Mouse (Mus musculus) MEL (cell line): ENCODE results near the gene Tmem126a. TPM values are rescaled to one million over a fixed set of nuclear protein-coding genes. Genes with fewer than 3 reads are reported as not detected.

Experiments used
- DNase-seq: peaks from one replicate; pipeline ENCODE4 v3.0.0; 2011; ENCODE audit warnings: low read depth, low spot score
- H3K27ac ChIP-seq: 2 replicates; pipeline ENCODE4 v1.5.1; 2012; ENCODE audit warnings: low read depth, mild to moderate bottlenecking, control low read depth, low read length, moderate library complexity; ENCODE audit not compliant: control insufficient read depth
- H3K27me3 ChIP-seq, 2 experiments: fragments of 150-350 bp in 1 of 2; sonication (generic) in 1 of 2; 2 replicates each; pipeline ENCODE4 v1.6.1; 2012; ENCODE audit warnings: low read length in 2 of 2, mild to moderate bottlenecking in 2 of 2, improper control_type of control experiment in 1 of 2, moderate library complexity in 1 of 2; ENCODE audit not compliant: insufficient read depth in 2 of 2, control insufficient read depth in 1 of 2
- H3K36me3 ChIP-seq, 2 experiments: 2 replicates each; pipeline ENCODE4 v1.6.1; 2012 to 2014; ENCODE audit warnings: low read length in 2 of 2, improper control_type of control experiment in 1 of 2, inconsistent platforms in 1 of 2, mild to moderate bottlenecking in 1 of 2; ENCODE audit not compliant: insufficient read depth in 2 of 2, control insufficient read depth in 1 of 2
- H3K4me1 ChIP-seq, 2 experiments: fragments of 150-350 bp in 1 of 2; sonication (generic) in 1 of 2; 2 replicates each; pipeline ENCODE4 v1.6.1; 2012; ENCODE audit warnings: low read length in 2 of 2, improper control_type of control experiment in 1 of 2, mild to moderate bottlenecking in 1 of 2; ENCODE audit not compliant: insufficient read depth in 2 of 2, control insufficient read depth in 1 of 2
- H3K4me3 ChIP-seq, 2 experiments: fragments of 150-350 bp in 1 of 2; sonication (generic) in 1 of 2; 2 replicates each; pipeline ENCODE4 v1.5.1; 2012; ENCODE audit warnings: low read depth in 2 of 2, low read length in 2 of 2, mild to moderate bottlenecking in 2 of 2, moderate library complexity in 2 of 2, control low read depth in 1 of 2, improper control_type of control experiment in 1 of 2; ENCODE audit not compliant: control insufficient read depth in 1 of 2, insufficient read depth in 1 of 2
- H3K79me2 ChIP-seq: 2 replicates; pipeline ENCODE4 v1.6.1; 2012; ENCODE audit warnings: mild to moderate bottlenecking, low read length, moderate library complexity; ENCODE audit not compliant: control insufficient read depth, poor library complexity, insufficient read depth
- H3K9ac ChIP-seq: 2 replicates; pipeline ENCODE4 v1.6.1; 2012; ENCODE audit warnings: low read depth, mild to moderate bottlenecking, control low read depth, low read length, moderate library complexity; ENCODE audit not compliant: control insufficient read depth, poor library complexity, severe bottlenecking
- H3K9me3 ChIP-seq: fragments of 150-350 bp; sonication (generic); replicated peaks from 2 replicates; pipeline ENCODE4 v1.6.1; 2012; ENCODE audit warnings: mild to moderate bottlenecking, low read length, improper control_type of control experiment, moderate library complexity; ENCODE audit not compliant: insufficient read depth
- CTCF ChIP-seq, 3 experiments: IDR thresholded peaks in 2 of 3; conservative IDR thresholded peaks in 1 of 3; 2 replicates each; pipeline ENCODE4 v1.5.1; 2011 to 2012; ENCODE audit warnings: low read length in 3 of 3, low read depth in 2 of 3, mild to moderate bottlenecking in 2 of 3, improper control_type of control experiment in 1 of 3, inconsistent platforms in 1 of 3, mixed read lengths in 1 of 3, moderate library complexity in 1 of 3; ENCODE audit not compliant: control insufficient read depth in 1 of 3, insufficient read depth in 1 of 3, poor library complexity in 1 of 3, severe bottlenecking in 1 of 3
- NELFE ChIP-seq: IDR thresholded peaks from 2 replicates; pipeline ENCODE4 v1.6.1; 2011; ENCODE audit warnings: low read depth, low read length, improper control_type of control experiment
- NRF1 ChIP-seq: IDR thresholded peaks from 2 replicates; pipeline ENCODE4 v1.6.1; 2014; ENCODE audit warnings: low read depth, mild to moderate bottlenecking, inconsistent platforms, low read length, improper control_type of control experiment, moderate library complexity; ENCODE audit not compliant: poor library complexity, insufficient read depth, severe bottlenecking
- RAD21 ChIP-seq: IDR thresholded peaks from 2 replicates; pipeline ENCODE4 v1.6.1; 2011; ENCODE audit warnings: mild to moderate bottlenecking, low read depth, low read length, improper control_type of control experiment
- SMC3 ChIP-seq: IDR thresholded peaks from 2 replicates; pipeline ENCODE4 v1.6.1; 2011; ENCODE audit warnings: low read depth, low read length, improper control_type of control experiment
- TAL1 ChIP-seq: IDR thresholded peaks from 2 replicates; pipeline ENCODE4 v1.6.1; 2012; ENCODE audit warnings: mild to moderate bottlenecking, inconsistent platforms, low read length, moderate library complexity, mixed read lengths
- ZC3H11A ChIP-seq: IDR thresholded peaks from 2 replicates; pipeline ENCODE4 v1.6.1; 2012; ENCODE audit warnings: low read depth, mild to moderate bottlenecking, inconsistent platforms, low read length, improper control_type of control experiment
- ZKSCAN1 ChIP-seq: IDR thresholded peaks from 2 replicates; pipeline ENCODE4 v1.6.1; 2012; ENCODE audit warnings: low read depth, mild to moderate bottlenecking, inconsistent platforms, low read length, improper control_type of control experiment, moderate library complexity
- polyA plus RNA-seq, 2 experiments: library from polyadenylated mRNA; stranded (reverse) in 1 of 2; unstranded in 1 of 2; fragments of >175 nt in 1 of 2; fragments of >200 nt in 1 of 2; gene quantifications; 2 replicates each; pipeline versions ENCODE4 v1.2.1 to v1.2.4; 2012; ENCODE audit warnings: low replicate concordance in 2 of 2, low read depth in 1 of 2; ENCODE audit not compliant: insufficient read length in 2 of 2, insufficient read depth in 1 of 2, missing spikeins in 1 of 2
- total RNA-seq: library from RNA; depleted of rRNA; stranded (reverse); fragments of 300-350 nt; gene quantifications from 2 replicates; pipeline ENCODE4 v1.2.3, GENCODE M21; 2012; rRNA removed

Gene Tmem126a
- total and polyA plus RNA-seq, 3 experiments = 10.3 to 11.9 TPM; not detected in 1

- Histone ChIP-seq H3K27me3 (no peaks in the 10 kb centered on the region; a peak in 2 of 4 replicates), H3K9me3 (no peaks in the 10 kb centered on the region), H3K36me3 (no peaks in the 10 kb centered on the region), H3K27ac (no peak overlapping the region), H3K4me1 (no peaks in the 10 kb centered on the region), H3K9ac (no peak overlapping the region), H3K79me2 (no peaks in the 10 kb centered on the region), H3K4me3 (no peak overlapping the region)
- no peak for TF ChIP-seq ZKSCAN1
- peak; percentile 62 for TF ChIP-seq SMC3
- TF ChIP-seq CTCF (IDR thresholded peaks at IDR 0.05 in 2 of 3, conservative IDR thresholded peaks at IDR 0.05 in 1 of 3; ENCODE audit: control insufficient read depth in 1 of 3, insufficient read depth in 1 of 3, low read depth in 2 of 3, low read length in 3 of 3, poor library complexity in 1 of 3, severe bottlenecking in 1 of 3) = peak; percentile 52 to 76 (median 68)
- TF ChIP-seq TAL1 = no peak
- TF ChIP-seq ZC3H11A = peak; percentile 15; the same call in 1 of the 2 replicates
- peak; percentile 75 for TF ChIP-seq RAD21
- TF ChIP-seq NRF1 = no peak
- no peak for TF ChIP-seq NELFE
- DNase-seq = peak; percentile 62
These were observed 47.1 kb downstream of the Tmem126a start for GRCm38 (mm10) chr7:90409934-90410333.

Other genes starting within 250 kb of the Tmem126a start
- gene Ccdc83, start 191.5 kb downstream of the Tmem126a start, total RNA-seq = not detected in 2 replicates
- not detected for gene Ccdc83, start 191.5 kb downstream of the Tmem126a start, polyA plus RNA-seq
- not detected in 2 replicates for gene Sytl2, start 155.0 kb downstream of the Tmem126a start, total RNA-seq
- gene Sytl2, start 155.0 kb downstream of the Tmem126a start, polyA plus RNA-seq = not detected
- gene Ccdc89, start 30.7 kb downstream of the Tmem126a start, total RNA-seq = not detected in 2 replicates
- not detected for gene Ccdc89, start 30.7 kb downstream of the Tmem126a start, polyA plus RNA-seq
- 54.6 and 63.3 TPM in 2 replicates for gene Crebzf, start 14.5 kb downstream of the Tmem126a start, total RNA-seq
- 100 to 1,000 TPM in 1 of 2 experiments, 10 to 100 TPM in 1; 78.9 to 152 TPM for gene Crebzf, start 14.5 kb downstream of the Tmem126a start, polyA plus RNA-seq
- gene Tmem126b, start 18.8 kb upstream of the Tmem126a start, total RNA-seq = 7.9 and 8.1 TPM in 2 replicates
- gene Tmem126b, start 18.8 kb upstream of the Tmem126a start, polyA plus RNA-seq = 1 to 10 TPM in 1 of 2 experiments, not detected in 1; 7.9 TPM
- 0.04 TPM in 1 of 2 replicates, not detected in the other for gene Dlg2, start 19.4 kb upstream of the Tmem126a start, total RNA-seq
- not detected for gene Dlg2, start 19.4 kb upstream of the Tmem126a start, polyA plus RNA-seq